Mouse (Mus musculus) T-helper 17 cell (primary cell): ENCODE data around the gene Cyp51.

ENCODE experiments used
- in situ Hi-C, 2 experiments: fragments of 300-600 bp; cut with MboI, MseI; formaldehyde crosslinking; loops; 1 replicate in 1 of 2; 2 replicates in 1 of 2; pipeline ENCODE4 v1.15.1; 2025; ENCODE audit warnings: high pct_unique_total_duplicates in 2 of 2

The Cyp51 gene

GRCm38 (mm10) chr5:4031846-4032245 lies 72.7 kb downstream of the Cyp51 start:
- in situ Hi-C loops, result no loop called here
